Mouse (Mus musculus): ENCODE data around the gene Lpo. TPM values are rescaled to one million over a fixed set of nuclear protein-coding genes. Genes with fewer than 3 reads are reported as not detected.

The Lpo gene
- total RNA-seq, 2 experiments from 2014 or later = not detected

- DNase-seq = no peak
These were observed 69.8 kb downstream of the Lpo start for GRCm38 (mm10) chr11:87758161-87758911.

DNA sequence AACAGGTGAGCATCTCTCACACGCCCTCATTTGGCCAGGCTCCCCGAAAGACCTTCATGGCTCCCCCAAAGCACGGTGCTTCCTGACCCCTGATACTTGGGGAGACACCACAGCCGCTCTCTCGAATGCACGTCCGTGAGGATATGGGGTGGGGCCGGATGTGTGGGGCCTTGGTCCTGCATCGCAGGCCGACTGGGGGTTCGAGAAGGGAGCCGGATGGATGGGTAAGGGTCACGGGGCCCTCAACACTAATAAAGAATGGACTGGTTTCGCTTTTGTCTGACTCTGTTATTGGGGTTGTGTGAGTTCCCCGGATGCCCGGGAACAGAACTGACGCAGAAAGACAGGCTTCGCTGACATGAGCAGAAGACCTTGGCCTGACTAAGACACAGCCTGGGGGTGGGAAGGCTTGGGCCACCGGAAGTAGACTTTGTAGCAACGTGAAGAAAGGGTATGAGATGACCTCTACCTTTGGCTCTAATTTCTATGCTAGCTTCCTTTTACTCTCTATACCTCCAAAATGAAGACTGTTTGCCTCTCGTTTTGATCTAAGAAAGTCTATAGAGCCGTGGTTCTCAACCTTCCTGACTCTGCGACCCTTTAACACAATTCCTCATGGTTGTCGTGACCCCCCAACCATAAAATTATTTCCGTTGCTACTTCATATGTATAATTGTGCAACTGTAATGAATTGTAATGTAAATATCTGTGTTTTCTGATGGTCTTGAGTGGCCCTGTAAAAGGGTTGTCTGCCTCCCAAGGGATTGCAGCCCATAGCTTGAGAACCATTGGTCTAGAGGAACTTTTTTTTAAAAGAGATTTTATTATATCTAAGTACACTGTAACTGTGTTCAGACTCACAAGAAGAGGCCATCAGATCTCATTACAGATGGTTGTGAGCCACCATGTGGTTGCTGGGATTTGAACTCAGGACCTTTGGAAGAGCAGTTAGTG lies 70.8 kb downstream of the Lpo start:
- DNase-seq = no peak

Small RNA genes within 50 kb of the gene (microRNA-seq; reads per million reads assigned to microRNA genes)
- 0 reads per million in 2 experiments for gene Mir142
- 0 reads per million in 2 experiments for gene Mir142b

Other genes starting within 250 kb of the Lpo start
- 10 to 100 TPM; 15.2 TPM for gene Mtmr4, start 236.1 kb downstream of the Lpo start, total RNA-seq (2021)
- under 1 TPM; 0.09 to 0.10 TPM for gene Hsf5, start 211.1 kb downstream of the Lpo start, total RNA-seq (2021)
- under 1 TPM; 0.36 to 0.95 TPM for gene Rnf43, start 165.6 kb downstream of the Lpo start, total RNA-seq (2021)
- 10 to 100 TPM; 47.9 to 49.9 TPM for gene Supt4a, start 90.7 kb downstream of the Lpo start, total RNA-seq (2021)
- under 1 TPM in 1 of 2 experiments, not detected in 1; 0.07 TPM for gene Tspoap1, start 67.7 kb downstream of the Lpo start, total RNA-seq (2021)
- gene Mpo, start 34.7 kb downstream of the Lpo start, total RNA-seq (2021) = under 1 TPM; 0.14 to 0.33 TPM
- gene Mks1, start 24.9 kb upstream of the Lpo start, total RNA-seq (2021) = 1 to 10 TPM; 5.6 to 5.7 TPM
- gene Epx, start 47.2 kb upstream of the Lpo start, total RNA-seq (2021) = not detected
- gene Olfr462, start 64.0 kb upstream of the Lpo start, total RNA-seq (2021) = not detected
- gene Olfr463, start 69.1 kb upstream of the Lpo start, total RNA-seq (2021) = not detected
- not detected for gene Olfr464, start 92.7 kb upstream of the Lpo start, total RNA-seq (2021)
- 100 to 1,000 TPM; 202 to 205 TPM for gene Dynll2, start 159.2 kb upstream of the Lpo start, total RNA-seq (2021)
- 100 to 1,000 TPM; 207 to 224 TPM for gene Srsf1, start 219.1 kb upstream of the Lpo start, total RNA-seq (2021)
- gene Vezf1, start 240.0 kb upstream of the Lpo start, total RNA-seq (2021) = 10 to 100 TPM; 36.7 to 41.3 TPM

Data from heart, postnatal 4 days (tissue).